Comparison of ENCODE assay signal across 9 mouse cellular contexts in the genomic region with DNA sequence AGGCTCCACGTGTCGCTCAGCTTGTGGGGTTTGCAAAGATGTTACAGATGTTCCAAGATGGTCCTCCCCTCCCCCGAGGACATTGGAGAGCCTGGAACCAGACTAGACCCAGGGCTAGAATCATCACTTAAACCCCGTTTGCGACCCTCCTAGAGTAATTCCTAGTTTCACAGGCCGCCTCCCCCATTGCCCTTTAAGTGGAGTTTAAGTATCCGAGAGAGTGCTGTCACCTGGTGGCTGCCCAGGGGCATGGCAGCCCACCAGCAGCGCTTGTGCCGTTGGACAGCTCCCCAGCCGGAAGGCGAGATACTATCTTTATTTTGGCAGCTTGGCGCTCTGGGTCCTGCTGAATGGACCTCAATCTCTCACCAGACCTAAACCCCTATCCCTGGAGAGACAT. TPM values are rescaled to one million over a fixed set of nuclear protein-coding genes. Genes with fewer than 3 reads are reported as not detected.
DNase-seq lines count a peak whose midpoint lies in the region; ATAC-seq and TF ChIP-seq lines count a peak whose summit lies in the region.
"Had no signal": no experiment of that assay in that cellular context is flagged by ENCODE, and none has a peak within 500 bp of the region (broad histone marks: within the 10 kb centered on the region; RNA-seq: fewer than 3 reads in every experiment).

No protein-coding gene starts in this region.

- TF ChIP-seq CTCF in MEL (IDR thresholded peaks at IDR 0.05 in 2 of 3, conservative IDR thresholded peaks at IDR 0.05 in 1 of 3; ENCODE audit: control insufficient read depth in 1 of 3, insufficient read depth in 1 of 3, low read depth in 2 of 3, low read length in 3 of 3, poor library complexity in 1 of 3, severe bottlenecking in 1 of 3): peak; percentile 99 to 100 (median 100)

- H3K4me2 ChIP-seq in forebrain, embryonic 15.5 days (replicated peaks): peak overlapping the region; percentile 80

- peak; percentile 16 to 27; a peak in 1 of 4 replicates for TF ChIP-seq EP300 in MEL (IDR thresholded peaks at IDR 0.05; ENCODE audit: low read depth in 1 of 2, low read length in 2 of 2)

- H3K27me3 ChIP-seq in MEL (ENCODE audit: control insufficient read depth in 1 of 2, insufficient read depth in 2 of 2, low read length in 2 of 2): peaks cover 0 to 6% of the 10 kb centered on the region in 2 experiments; a peak in 2 of 4 replicates
- H3K27me3 ChIP-seq in forebrain, embryonic 15.5 days: peaks cover 8% of the 10 kb centered on the region; the same call in 1 of the 2 replicates

- peaks cover 2% of the 10 kb centered on the region; the same call in 1 of the 2 replicates for H3K79me2 ChIP-seq in MEL (ENCODE audit: control insufficient read depth, insufficient read depth, low read length, poor library complexity)

- no peak overlapping the region for H3K9ac ChIP-seq in MEL (ENCODE audit: control insufficient read depth, low read depth, low read length, poor library complexity, severe bottlenecking)
- H3K9ac ChIP-seq in forebrain, embryonic 15.5 days (replicated peaks): 0 out of 2 replicates have a peak overlapping the region, but pooled peaks have one; percentile 33

- TF ChIP-seq POLR2A in MEL (IDR thresholded peaks at IDR 0.05; ENCODE audit: control insufficient read depth in 1 of 2, insufficient read depth in 1 of 2, low read depth in 1 of 2, low read length in 2 of 2, poor library complexity in 1 of 2): no peak

- no peak overlapping the region for H3K27ac ChIP-seq in MEL (ENCODE audit: control insufficient read depth, low read depth, low read length)
- H3K27ac ChIP-seq in forebrain, embryonic 15.5 days (replicated peaks): peak overlapping the region; percentile 90

- no peak overlapping the region for H3K4me3 ChIP-seq in MEL (ENCODE audit: control insufficient read depth in 1 of 2, insufficient read depth in 1 of 2, low read depth in 2 of 2, low read length in 2 of 2)
- H3K4me3 ChIP-seq in forebrain, embryonic 15.5 days: no peak overlapping the region

- peak; percentile 93 for TF ChIP-seq RAD21 in MEL (IDR thresholded peaks at IDR 0.05; ENCODE audit: low read depth, low read length)

- peak; percentile 84 for DNase-seq in MEL (ENCODE audit: low read depth, low spot score)
- peak; percentile 85 to 88 for DNase-seq in cerebellum, adult 18-20 months
- peak; percentile 71 to 72 for DNase-seq in layer of hippocampus, postnatal 36 days
- peak; percentile 82 for DNase-seq in mesoderm, embryonic 11.5 days (ENCODE audit: low read depth, low spot score)
- peak; percentile 83 for DNase-seq in right cerebral cortex, postnatal 14 days
- peak; percentile 66 to 70 for DNase-seq in urinary bladder, postnatal 36 days (ENCODE audit: low spot score in 2 of 2)

- peaks cover 2 to 18% of the 10 kb centered on the region in 2 experiments; a peak in 3 of 4 replicates for H3K4me1 ChIP-seq in MEL (ENCODE audit: control insufficient read depth in 1 of 2, insufficient read depth in 2 of 2, low read length in 2 of 2)
- peaks cover 67% of the 10 kb centered on the region for H3K4me1 ChIP-seq in forebrain, embryonic 15.5 days

- 2% methylated on average over 12 of the region's 12 CpGs for WGBS in forebrain, embryonic 15.5 days

- peak; percentile 5; the same call in 1 of the 2 replicates for ATAC-seq in forebrain, embryonic 15.5 days (replicated peaks)
- peak; percentile 58 to 63; a peak in 3 of 4 replicates for ATAC-seq in hematopoietic stem cell, adult 5-6 weeks (replicated peaks in 1 of 2; ENCODE audit: insufficient read depth in 1 of 2, low FRiP score in 2 of 2, low TSS enrichment in 1 of 2, low read depth in 1 of 2, poor library complexity in 2 of 2, severe bottlenecking in 2 of 2)

- peaks cover 0 to 8% of the 10 kb centered on the region in 2 experiments; a peak in 2 of 4 replicates for H3K36me3 ChIP-seq in MEL (ENCODE audit: control insufficient read depth in 1 of 2, insufficient read depth in 2 of 2, low read length in 2 of 2)
- H3K36me3 ChIP-seq in forebrain, embryonic 15.5 days: no peaks in the 10 kb centered on the region

- no peaks in the 10 kb centered on the region for H3K9me3 ChIP-seq in MEL (replicated peaks; ENCODE audit: insufficient read depth, low read length)
- H3K9me3 ChIP-seq in forebrain, embryonic 15.5 days: no peaks in the 10 kb centered on the region

TF ChIP-seq in MEL, 35 proteins besides CTCF, POLR2A, EP300 and RAD21 (continues in another document):
- peak; percentile 64 for TF ChIP-seq MXI1 (IDR thresholded peaks at IDR 0.05; ENCODE audit: low read depth, low read length)
- no peak for TF ChIP-seq GABPA (IDR thresholded peaks at IDR 0.05; ENCODE audit: low read depth, low read length)
- TF ChIP-seq ELF1 (IDR thresholded peaks at IDR 0.05; ENCODE audit: low read depth, low read length): no peak; the same call in 1 of the 2 replicates
- no peak for TF ChIP-seq MYB (IDR thresholded peaks at IDR 0.05; ENCODE audit: low read depth, low read length)
- TF ChIP-seq NELFE (IDR thresholded peaks at IDR 0.05; ENCODE audit: low read depth, low read length): no peak
- TF ChIP-seq MEF2A (IDR thresholded peaks at IDR 0.05; ENCODE audit: extremely low read depth, insufficient replicate concordance, low read depth, low read length, poor library complexity, severe bottlenecking): no peak
- peak; percentile 100 for TF ChIP-seq SMC3 (IDR thresholded peaks at IDR 0.05; ENCODE audit: low read depth, low read length)
- no peak for TF ChIP-seq ETS1 (IDR thresholded peaks at IDR 0.05; ENCODE audit: low read depth, low read length)
- no peak for TF ChIP-seq MYC (IDR thresholded peaks at IDR 0.05; ENCODE audit: low read depth, low read length)
- TF ChIP-seq NRF1 (IDR thresholded peaks at IDR 0.05; ENCODE audit: insufficient read depth, low read depth, low read length, poor library complexity, severe bottlenecking): no peak
- TF ChIP-seq ZC3H11A (IDR thresholded peaks at IDR 0.05; ENCODE audit: low read depth, low read length): peak; percentile 99
- no peak for TF ChIP-seq CHD1 (IDR thresholded peaks at IDR 0.05; ENCODE audit: low read depth, low read length)
- no peak for TF ChIP-seq E2F4 (IDR thresholded peaks at IDR 0.05; ENCODE audit: borderline replicate concordance, low read depth, low read length)
- TF ChIP-seq POLR2AphosphoS2 (IDR thresholded peaks at IDR 0.05; ENCODE audit: low read length): no peak
- TF ChIP-seq KAT2A (conservative IDR thresholded peaks at IDR 0.05; ENCODE audit: low read depth, low read length): no peak
- TF ChIP-seq MAFK (IDR thresholded peaks at IDR 0.05; ENCODE audit: borderline replicate concordance, low read depth, low read length): no peak
- TF ChIP-seq ZMIZ1 (IDR thresholded peaks at IDR 0.05; ENCODE audit: low read depth, low read length): no peak
- no peak for TF ChIP-seq HCFC1 (IDR thresholded peaks at IDR 0.05; ENCODE audit: low read depth, low read length)
- TF ChIP-seq TBP (IDR thresholded peaks at IDR 0.05; ENCODE audit: low read depth, low read length): no peak
- TF ChIP-seq TAL1 (IDR thresholded peaks at IDR 0.05; ENCODE audit: low read length): peak; percentile 12; the same call in 1 of the 2 replicates
- TF ChIP-seq MAZ (IDR thresholded peaks at IDR 0.05; ENCODE audit: low read depth, low read length): peak; percentile 63; the same call in 1 of the 2 replicates
- TF ChIP-seq MAX (IDR thresholded peaks at IDR 0.05; ENCODE audit: low read length): 0 out of 2 replicates have a peak, but pooled peaks have one; percentile 33
- no peak for TF ChIP-seq TCF12 (IDR thresholded peaks at IDR 0.05; ENCODE audit: low read depth, low read length)
- TF ChIP-seq USF2 (IDR thresholded peaks at IDR 0.05; ENCODE audit: borderline replicate concordance in 1 of 2, insufficient read depth in 1 of 2, low read depth in 1 of 2, low read length in 2 of 2): no peak
- TF ChIP-seq ZNF384 (IDR thresholded peaks at IDR 0.05; ENCODE audit: low read depth, low read length): no peak; the same call in 1 of the 2 replicates

RNA-seq across cellular contexts. Expression of gene Asic1, which starts 1.3 kb away (rescaled TPM):
- 0.08 TPM in 1 of 2 replicates, not detected in the other for total RNA-seq in MEL (2012; rRNA removed)
- polyA plus RNA-seq in MEL (2012; ENCODE audit: insufficient read depth in 1 of 2, insufficient read length in 2 of 2, low read depth in 1 of 2, low replicate concordance in 2 of 2, missing spikeins in 1 of 2): 1 to 10 TPM in 1 of 2 experiments, not detected in 1; 1.0 TPM
- polyA plus RNA-seq in forebrain, embryonic 15.5 days (2015; fragmentation: Nextera tagmentation; extraction: Ambion mirVana): 26.0 and 30.4 TPM in 2 replicates
- not detected in 2 replicates for total RNA-seq in hematopoietic stem cell, adult 5-6 weeks (2017)
- total RNA-seq in layer of hippocampus, postnatal 36 days (2021): 10 to 100 TPM; 34.4 to 36.3 TPM

RNA-seq across cellular contexts. Expression of gene Racgap1, which starts 17.4 kb away (rescaled TPM):
- 126 and 136 TPM in 2 replicates for total RNA-seq in MEL (2012; rRNA removed)
- polyA plus RNA-seq in MEL (2012; ENCODE audit: insufficient read depth in 1 of 2, insufficient read length in 2 of 2, low read depth in 1 of 2, low replicate concordance in 2 of 2, missing spikeins in 1 of 2): 100 to 1,000 TPM; 149 to 367 TPM
- 113 and 118 TPM in 2 replicates for polyA plus RNA-seq in forebrain, embryonic 15.5 days (2015; fragmentation: Nextera tagmentation; extraction: Ambion mirVana)
- total RNA-seq in hematopoietic stem cell, adult 5-6 weeks (2017): 47.7 and 50.2 TPM in 2 replicates
- 1 to 10 TPM; 5.2 TPM for total RNA-seq in layer of hippocampus, postnatal 36 days (2021)

RNA-seq across cellular contexts. Expression of gene Smarcd1, which starts 33.0 kb away (rescaled TPM):
- 19.5 and 20.1 TPM in 2 replicates for total RNA-seq in MEL (2012; rRNA removed)
- polyA plus RNA-seq in MEL (2012; ENCODE audit: insufficient read depth in 1 of 2, insufficient read length in 2 of 2, low read depth in 1 of 2, low replicate concordance in 2 of 2, missing spikeins in 1 of 2): 100 to 1,000 TPM in 1 of 2 experiments, 10 to 100 TPM in 1; 72.5 to 247 TPM
- 121 and 124 TPM in 2 replicates for polyA plus RNA-seq in forebrain, embryonic 15.5 days (2015; fragmentation: Nextera tagmentation; extraction: Ambion mirVana)
- total RNA-seq in hematopoietic stem cell, adult 5-6 weeks (2017): 29.7 and 39.1 TPM in 2 replicates
- total RNA-seq in layer of hippocampus, postnatal 36 days (2021): 100 to 1,000 TPM; 106 to 109 TPM

RNA-seq across cellular contexts. Expression of gene Gm17349, which starts 36.4 kb away (rescaled TPM):
- 1.7 and 2.1 TPM in 2 replicates for total RNA-seq in MEL (2012; rRNA removed)
- not detected for polyA plus RNA-seq in MEL (2012; ENCODE audit: insufficient read depth in 1 of 2, insufficient read length in 2 of 2, low read depth in 1 of 2, low replicate concordance in 2 of 2, missing spikeins in 1 of 2)
- not detected in 2 replicates for polyA plus RNA-seq in forebrain, embryonic 15.5 days (2015; fragmentation: Nextera tagmentation; extraction: Ambion mirVana)
- total RNA-seq in hematopoietic stem cell, adult 5-6 weeks (2017): not detected in 2 replicates
- 1 to 10 TPM; 4.1 to 6.3 TPM for total RNA-seq in layer of hippocampus, postnatal 36 days (2021)
- polyA plus RNA-seq: large intestine, adult 2 months had no signal

RNA-seq across cellular contexts. Expression of gene Gpd1, which starts 48.4 kb away (rescaled TPM):
- 0.13 and 0.23 TPM in 2 replicates for total RNA-seq in MEL (2012; rRNA removed)
- polyA plus RNA-seq in MEL (2012; ENCODE audit: insufficient read depth in 1 of 2, insufficient read length in 2 of 2, low read depth in 1 of 2, low replicate concordance in 2 of 2, missing spikeins in 1 of 2): under 1 TPM in 1 of 2 experiments, not detected in 1; 0.52 TPM
- 1.9 and 2.6 TPM in 2 replicates for polyA plus RNA-seq in forebrain, embryonic 15.5 days (2015; fragmentation: Nextera tagmentation; extraction: Ambion mirVana)
- total RNA-seq in hematopoietic stem cell, adult 5-6 weeks (2017): 0.74 and 1.7 TPM in 2 replicates
- total RNA-seq in layer of hippocampus, postnatal 36 days (2021): 100 to 1,000 TPM; 135 to 146 TPM

Comparison
In these comparisons a context has a peak if more than half of its experiments do, and no peak if none do; other contexts are left out.
1. RNA of gene Asic1, which starts 1.3 kb away (total RNA-seq): 34.4 to 36.3 TPM in layer of hippocampus, postnatal 36 days; 0.08 TPM in MEL and not detected in hematopoietic stem cell, adult 5-6 weeks; every median in the first group is over 10 times any median in the second.
2. Peak in every context shown above with its lines, with median percentiles within 50 percentile points of each other: DNase-seq.